Mouse (Mus musculus) liver, embryonic 16.5 days (tissue): ENCODE measurements around the gene Rac3. TPM values are rescaled to one million over a fixed set of nuclear protein-coding genes. Genes with fewer than 3 reads are reported as not detected.

Experiments
- polyA plus RNA-seq: library from polyadenylated mRNA; unstranded; fragments of >200 nt; fragmentation: Nextera tagmentation; extraction: Ambion mirVana; gene quantifications from 2 replicates; pipeline ENCODE4 v1.2.1, GENCODE M21; 2015

The Rac3 gene
- polyA plus RNA-seq, 1 experiment from 2014 or later = 0.80 TPM

Other genes starting within 250 kb of the Rac3 start
- 81.5 and 83.1 TPM in 2 replicates for gene Mrpl12, start 236.9 kb upstream of the Rac3 start, polyA plus RNA-seq
- 37.0 and 38.9 TPM in 2 replicates for gene Slc25a10, start 229.6 kb upstream of the Rac3 start, polyA plus RNA-seq
- gene Gcgr, start 190.8 kb upstream of the Rac3 start, polyA plus RNA-seq = 18.7 and 20.7 TPM in 2 replicates
- gene Mcrip1, start 171.7 kb upstream of the Rac3 start, polyA plus RNA-seq = 38.5 and 39.1 TPM in 2 replicates
- gene Ppp1r27, start 170.3 kb upstream of the Rac3 start, polyA plus RNA-seq = 0.20 and 1.2 TPM in 2 replicates
- gene P4hb, start 148.2 kb upstream of the Rac3 start, polyA plus RNA-seq = 793 and 897 TPM in 2 replicates
- 201 and 205 TPM in 2 replicates for gene Arhgdia, start 139.8 kb upstream of the Rac3 start, polyA plus RNA-seq
- 52.4 and 87.2 TPM in 2 replicates for gene Alyref, start 123.1 kb upstream of the Rac3 start, polyA plus RNA-seq
- 66.8 and 67.8 TPM in 2 replicates for gene Anapc11, start 123.0 kb upstream of the Rac3 start, polyA plus RNA-seq
- 16.2 and 16.4 TPM in 2 replicates for gene Npb, start 113.0 kb upstream of the Rac3 start, polyA plus RNA-seq
- gene Pcyt2, start 103.5 kb upstream of the Rac3 start, polyA plus RNA-seq = 158 and 184 TPM in 2 replicates
- gene Sirt7, start 96.2 kb upstream of the Rac3 start, polyA plus RNA-seq = 27.3 and 28.0 TPM in 2 replicates
- gene Mafg, start 87.9 kb upstream of the Rac3 start, polyA plus RNA-seq = 29.4 and 30.9 TPM in 2 replicates
- 4.8 and 5.1 TPM in 2 replicates for gene Pycr1, start 77.7 kb upstream of the Rac3 start, polyA plus RNA-seq
- 0.58 and 0.61 TPM in 2 replicates for gene Myadml2, start 73.3 kb upstream of the Rac3 start, polyA plus RNA-seq
- 0.15 and 0.20 TPM in 2 replicates for gene Notum, start 60.3 kb upstream of the Rac3 start, polyA plus RNA-seq
- 44.6 and 44.7 TPM in 2 replicates for gene Aspscr1, start 48.5 kb upstream of the Rac3 start, polyA plus RNA-seq
- 78.1 and 87.1 TPM in 2 replicates for gene Cenpx, start 7.7 kb upstream of the Rac3 start, polyA plus RNA-seq
- gene Lrrc45, start 7.5 kb upstream of the Rac3 start, polyA plus RNA-seq = 9.0 and 9.7 TPM in 2 replicates
- gene Dcxr, start 5.8 kb downstream of the Rac3 start, polyA plus RNA-seq = 23.4 and 27.9 TPM in 2 replicates
- 0.31 TPM in 1 of 2 replicates, not detected in the other for gene Cbr2, start 10.6 kb downstream of the Rac3 start, polyA plus RNA-seq
- gene Hmga1b, start 41.3 kb downstream of the Rac3 start, polyA plus RNA-seq = 1.5 and 1.6 TPM in 2 replicates
- 8.6 and 11.5 TPM in 2 replicates for gene Rfng, start 62.7 kb downstream of the Rac3 start, polyA plus RNA-seq
- 61.6 and 64.7 TPM in 2 replicates for gene Gps1, start 62.8 kb downstream of the Rac3 start, polyA plus RNA-seq
- gene Dus1l, start 74.9 kb downstream of the Rac3 start, polyA plus RNA-seq = 51.4 and 51.6 TPM in 2 replicates
- gene Fasn, start 103.1 kb downstream of the Rac3 start, polyA plus RNA-seq = 20.3 and 24.2 TPM in 2 replicates
- 1.6 and 1.7 TPM in 2 replicates for gene Ccdc57, start 211.4 kb downstream of the Rac3 start, polyA plus RNA-seq
- gene Slc16a3, start 227.0 kb downstream of the Rac3 start, polyA plus RNA-seq = 80.5 and 82.1 TPM in 2 replicates